Mouse (Mus musculus) lung, postnatal 0 days (tissue): ENCODE measurements at regions not wholly inside any gene's neighbourhood (a gene's known extent, or its start where the extent isn't known, plus 50 kb on each side); places are given as distances from the start of the nearest gene placed in this dataset.

Source experiments
- ATAC-seq: fragments of 200-750 bp; cut with Nextera tagmentation; 2 replicates; pipeline ENCODE4 v1.8.0; 2017; ENCODE audit warnings: moderate library complexity
- DNase-seq: peaks from one replicate; pipeline ENCODE4 v3.0.0-alpha.2; 2016; ENCODE audit warnings: low spot score
- H3K27ac ChIP-seq: fragments of 300-500 bp; sonication (generic); 2 replicates; pipeline ENCODE4 v1.5.1; 2014; ENCODE audit warnings: antibody characterized with exemption, mild to moderate bottlenecking, low read length, mixed read lengths
- H3K27me3 ChIP-seq: fragments of 300-500 bp; sonication (generic); replicated peaks from 2 replicates; pipeline ENCODE4 v1.6.1; 2014; ENCODE audit warnings: low read length, mixed read lengths; ENCODE audit not compliant: insufficient read depth
- H3K36me3 ChIP-seq: fragments of 300-500 bp; sonication (generic); 2 replicates; pipeline ENCODE4 v1.6.1; 2014; ENCODE audit warnings: low read length, mixed read lengths; ENCODE audit not compliant: insufficient read depth
- H3K4me1 ChIP-seq: fragments of 300-500 bp; sonication (generic); 2 replicates; pipeline ENCODE4 v1.6.1; 2014; ENCODE audit warnings: antibody characterized with exemption, low read depth, low read length, mixed read lengths; ENCODE audit not compliant: insufficient read depth
- H3K4me2 ChIP-seq: fragments of 300-500 bp; sonication (generic); replicated peaks from 2 replicates; pipeline ENCODE4 v1.6.1; 2014; ENCODE audit warnings: low read depth, mild to moderate bottlenecking, low read length, moderate library complexity, mixed read lengths
- H3K4me3 ChIP-seq: fragments of 300-500 bp; sonication (generic); 2 replicates; pipeline ENCODE4 v1.5.1; 2014; ENCODE audit warnings: low read depth, low read length
- H3K9ac ChIP-seq: fragments of 300-500 bp; sonication (generic); replicated peaks from 2 replicates; pipeline ENCODE4 v1.6.1; 2014; ENCODE audit warnings: low read depth, mild to moderate bottlenecking
- H3K9me3 ChIP-seq: fragments of 300-500 bp; sonication (generic); 2 replicates; pipeline ENCODE4 v1.6.1; 2016; ENCODE audit warnings: low read length, mixed read lengths
- CTCF ChIP-seq: IDR thresholded peaks from 2 replicates; pipeline ENCODE4 v1.5.1; 2016; ENCODE audit warnings: antibody characterized with exemption, mild to moderate bottlenecking
- EP300 ChIP-seq: IDR thresholded peaks from 2 replicates; pipeline ENCODE4 v1.6.1; 2016; ENCODE audit warnings: antibody characterized with exemption, mild to moderate bottlenecking, control low read depth
- WGBS: fragments of 180-500 bp; shearing (Covaris S2); extraction: QIAGEN DNeasy Blood & Tissue Kit; methylation state at CpG from one replicate; pipeline ENCODE4 v1.1.7; 2014; 5-methylcytosine and 5-hydroxymethylcytosine counted together

GRCm38 (mm10) chr6:5553703-5554394, 57.7 kb upstream of the Pdk4 start:
- ATAC-seq (peak; percentile 97), DNase-seq (peak; percentile 91)
- Histone ChIP-seq H3K4me1 (no peaks in the 10 kb centered on the region), H3K4me3 (no peak overlapping the region), H3K9ac (no peak overlapping the region), H3K27ac (no peak overlapping the region), H3K9me3 (no peaks in the 10 kb centered on the region), H3K36me3 (no peaks in the 10 kb centered on the region), H3K27me3 (no peaks in the 10 kb centered on the region), H3K4me2 (no peak overlapping the region)
- peak; percentile 100 for TF ChIP-seq EP300
- TF ChIP-seq CTCF, result no peak
- 48% methylated on average over 4 of the region's 4 CpGs for WGBS

DNA sequence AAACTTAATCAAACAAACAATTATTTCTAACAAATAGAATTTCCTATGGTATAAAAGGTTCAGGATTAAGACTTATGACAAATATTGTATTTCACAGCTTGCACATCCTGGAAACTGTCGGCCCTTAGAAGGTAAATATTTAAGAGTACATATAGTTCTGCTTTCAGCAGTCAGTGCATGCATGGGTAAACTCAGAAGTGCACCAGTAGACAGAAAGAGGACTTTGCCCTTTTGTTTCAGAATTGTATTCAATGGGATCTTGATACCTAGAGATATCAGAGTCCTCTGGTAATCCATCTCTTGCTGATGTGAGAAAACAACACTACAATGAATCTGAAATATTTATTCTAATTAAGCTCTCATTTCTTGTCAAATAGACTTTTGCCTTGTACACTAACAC, 54.0 kb upstream of the Pdk4 start:
- no peak overlapping the region for H3K9ac ChIP-seq
- no peak for ATAC-seq
- WGBS, result 48% methylated on average over 1 of the region's 1 CpGs

More for the DNA sequence above, 54.0 kb upstream of the Pdk4 start:
- DNase-seq, result no peak
- H3K27me3 ChIP-seq, result no peaks in the 10 kb centered on the region
- H3K36me3 ChIP-seq, result no peaks in the 10 kb centered on the region
- no peak overlapping the region for H3K4me2 ChIP-seq
- no peaks in the 10 kb centered on the region for H3K9me3 ChIP-seq
- H3K27ac ChIP-seq, result no peak overlapping the region
- TF ChIP-seq CTCF (no peak), EP300 (no peak)
- no peak overlapping the region for H3K4me3 ChIP-seq
- no peaks in the 10 kb centered on the region for H3K4me1 ChIP-seq
